Mouse (Mus musculus): ENCODE data around the gene Pdlim4. TPM values are rescaled to one million over a fixed set of nuclear protein-coding genes. Genes with fewer than 3 reads are reported as not detected.
"Not testable (repeated sequence)": the region's sequence is repeated elsewhere in the genome, so short reads cannot be mapped to it uniquely, and the experiment has no call there.

Pdlim4 gene
- polyA plus RNA-seq, 1 experiment from 2014 or later = 9.5 TPM

DNA sequence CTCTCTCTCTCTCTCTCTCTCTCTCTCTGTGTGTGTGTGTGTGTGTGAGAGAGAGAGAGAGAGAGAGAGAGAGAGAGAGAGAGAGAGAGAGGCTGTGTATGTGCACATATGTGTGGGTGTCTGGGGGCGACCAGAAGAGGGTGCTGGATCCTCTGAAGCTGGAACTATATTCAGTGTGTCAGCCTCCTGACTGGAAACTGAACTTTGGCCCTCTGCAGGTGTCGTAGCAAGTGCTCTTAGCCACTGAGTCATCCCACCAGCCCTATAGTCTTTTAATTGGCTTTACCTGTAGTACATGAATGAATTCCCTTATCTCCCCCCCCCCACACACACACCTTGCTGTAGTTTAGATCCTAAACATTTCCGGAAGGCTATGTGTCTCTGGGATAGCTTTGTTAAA, 35.9 kb downstream of the Pdlim4 start:
- not testable (repeated sequence) for H3K4me3 ChIP-seq; ATAC-seq (ENCODE audit: extremely low read depth, insufficient number of reproducible peaks, low FRiP score, low TSS enrichment); H3K4me1 ChIP-seq; H3K27ac ChIP-seq (replicated peaks); H3K36me3 ChIP-seq; H3K9ac ChIP-seq; H3K4me2 ChIP-seq; H3K9me3 ChIP-seq
- 91% methylated on average over 1 of the region's 3 CpGs for WGBS
- H3K27me3 ChIP-seq (replicated peaks) = peaks cover 16% of the 10 kb centered on the region

DNA sequence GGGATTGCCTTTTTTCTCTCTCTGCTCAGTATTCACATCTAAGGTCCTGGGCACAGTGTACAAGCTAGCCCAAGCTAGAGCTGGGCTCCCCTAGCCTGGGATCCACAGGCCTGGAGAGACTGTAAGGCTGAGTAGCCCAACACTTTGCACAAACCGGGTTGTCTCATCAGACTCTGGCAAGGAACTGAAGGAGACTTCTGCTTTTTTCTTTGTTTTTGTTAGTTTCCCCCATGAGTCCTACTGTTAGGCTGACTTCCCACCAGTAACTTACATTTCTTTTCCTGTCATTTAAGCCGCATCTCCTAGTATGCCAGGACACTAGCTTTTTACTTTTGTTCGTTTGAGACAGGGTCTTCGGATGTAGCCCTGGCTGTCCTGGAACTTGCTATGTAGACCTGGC, 39.8 kb downstream of the Pdlim4 start:
- Histone ChIP-seq H3K36me3 (no peaks in the 10 kb centered on the region), H3K4me1 (peaks cover 15% of the 10 kb centered on the region), H3K4me2 (peak overlapping the region; percentile 92), H3K9me3 (no peaks in the 10 kb centered on the region), H3K27ac (replicated peaks) (peak overlapping the region; percentile 56), H3K4me3 (peak overlapping the region; percentile 62), H3K27me3 (replicated peaks) (peaks cover 48% of the 10 kb centered on the region), H3K9ac (peak overlapping the region; percentile 81)
- no peak for ATAC-seq (ENCODE audit: extremely low read depth, insufficient number of reproducible peaks, low FRiP score, low TSS enrichment)
- 70% methylated on average over 4 of the region's 4 CpGs for WGBS

DNA sequence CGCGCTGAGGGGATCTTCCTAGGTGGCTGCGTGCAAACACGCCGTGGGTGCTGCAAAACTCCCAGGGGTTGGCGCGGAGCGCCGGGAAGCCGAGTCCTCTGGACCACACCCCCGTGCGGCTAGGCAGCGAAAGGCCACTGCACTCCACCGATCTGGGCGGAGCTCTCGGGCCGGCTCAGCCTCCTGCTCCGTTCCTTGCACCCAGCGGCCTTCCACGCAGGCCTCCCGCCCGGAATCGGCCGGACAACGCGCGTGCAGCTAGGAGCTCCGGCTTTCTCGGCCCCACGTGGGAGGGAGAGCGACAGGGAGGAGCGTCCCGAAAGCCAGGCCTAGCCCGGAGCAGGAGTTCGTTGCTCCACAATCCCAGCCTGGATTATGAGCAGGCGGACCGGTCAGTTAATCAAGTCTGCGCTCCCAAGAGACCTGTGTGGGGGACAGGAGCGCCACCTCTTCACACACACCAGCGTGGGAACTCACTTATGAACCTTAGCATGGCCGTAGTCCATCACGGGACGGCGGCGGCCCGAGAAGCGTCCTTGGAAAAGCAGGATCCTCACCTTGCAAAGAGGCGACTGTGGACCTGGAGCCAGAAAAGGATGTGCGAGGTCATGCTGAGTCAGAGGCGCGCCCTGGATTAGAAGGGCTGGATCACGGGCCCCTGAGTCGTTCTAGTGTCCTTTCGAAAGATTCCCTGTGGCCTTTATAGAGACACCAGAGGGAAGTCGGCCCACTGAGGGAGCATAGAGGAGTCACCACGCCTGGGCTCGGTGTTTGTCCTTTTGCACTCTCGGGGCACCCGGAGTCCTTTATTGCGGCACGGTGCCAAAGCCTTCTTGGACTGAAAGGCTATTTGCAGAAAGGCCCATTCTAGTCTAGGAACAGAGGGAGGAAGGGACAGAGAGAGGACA, 40.5 kb downstream of the Pdlim4 start, which contains the start of gene Slc22a4:
Slc22a4 (minus strand) TSS at position 47 of the 908 bp plus-strand sequence.
- Histone ChIP-seq H3K9ac (peak within 1 kb of the TSS; percentile 81), H3K4me3 (peak within 1 kb of the TSS; percentile 62), H3K27me3 (replicated peaks) (peaks cover 49% of the 10 kb centered on the region), H3K36me3 (no peaks in the 10 kb centered on the region), H3K4me2 (peak within 1 kb of the TSS; percentile 92), H3K4me1 (peaks cover 15% of the 10 kb centered on the region), H3K27ac (replicated peaks) (peak within 1 kb of the TSS; percentile 56), H3K9me3 (no peaks in the 10 kb centered on the region)
- WGBS = 3% methylated on average over 61 of the region's 61 CpGs
- peak; percentile 90 for ATAC-seq (ENCODE audit: extremely low read depth, insufficient number of reproducible peaks, low FRiP score, low TSS enrichment)

DNA sequence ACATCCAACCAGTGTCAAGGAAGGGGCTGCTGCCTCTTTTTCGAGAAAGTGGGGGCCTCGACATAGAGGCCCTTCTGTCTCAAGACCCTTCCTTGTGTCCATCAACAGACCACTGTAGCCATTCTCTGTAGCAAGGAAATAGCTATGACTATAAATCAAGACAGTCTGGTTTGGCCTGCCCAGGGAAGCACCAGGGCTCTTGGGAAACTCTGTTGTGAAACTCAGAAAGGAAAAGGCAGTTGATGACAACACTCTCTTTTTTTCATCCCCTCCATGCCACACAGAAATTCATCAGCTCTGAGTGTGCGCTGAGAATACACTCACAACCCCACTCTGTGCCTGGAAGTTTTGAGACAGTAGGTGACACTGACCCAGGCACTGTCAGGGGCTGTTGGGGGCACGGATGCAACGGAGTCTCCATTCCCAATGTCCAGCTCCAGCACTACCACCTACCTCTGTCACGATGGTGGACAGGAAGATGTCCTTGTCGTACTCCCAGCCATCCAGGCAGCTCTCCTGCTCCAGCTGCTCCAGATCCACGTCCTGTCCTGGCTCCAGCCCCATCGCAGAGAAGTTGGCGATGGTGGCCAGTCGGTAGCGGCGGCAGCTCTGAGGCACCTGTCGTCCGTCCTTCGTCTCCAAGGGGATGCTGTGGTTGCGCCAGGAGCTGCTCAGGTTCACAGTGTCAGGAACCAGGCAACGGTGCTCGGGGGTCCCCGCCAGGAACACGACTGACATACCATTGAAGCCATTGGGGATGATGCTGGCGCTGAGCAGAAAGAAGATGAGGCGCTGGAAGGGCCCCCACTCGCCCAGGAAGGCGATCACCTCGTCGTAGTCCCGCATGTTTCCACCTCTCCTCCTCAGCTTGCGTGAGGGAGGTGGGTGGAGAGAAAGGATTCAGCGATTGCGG, 41.4 kb downstream of the Pdlim4 start:
- WGBS = 14% methylated on average over 31 of the region's 31 CpGs
- no peak for ATAC-seq (ENCODE audit: extremely low read depth, insufficient number of reproducible peaks, low FRiP score, low TSS enrichment)
- Histone ChIP-seq H3K9me3 (no peaks in the 10 kb centered on the region), H3K4me2 (peak overlapping the region; percentile 92), H3K36me3 (no peaks in the 10 kb centered on the region), H3K4me1 (peaks cover 15% of the 10 kb centered on the region), H3K9ac (peak overlapping the region; percentile 81), H3K4me3 (peak overlapping the region; percentile 62), H3K27me3 (replicated peaks) (peaks cover 52% of the 10 kb centered on the region), H3K27ac (replicated peaks) (peak overlapping the region; percentile 49; the same call in 1 of the 2 replicates)

DNA sequence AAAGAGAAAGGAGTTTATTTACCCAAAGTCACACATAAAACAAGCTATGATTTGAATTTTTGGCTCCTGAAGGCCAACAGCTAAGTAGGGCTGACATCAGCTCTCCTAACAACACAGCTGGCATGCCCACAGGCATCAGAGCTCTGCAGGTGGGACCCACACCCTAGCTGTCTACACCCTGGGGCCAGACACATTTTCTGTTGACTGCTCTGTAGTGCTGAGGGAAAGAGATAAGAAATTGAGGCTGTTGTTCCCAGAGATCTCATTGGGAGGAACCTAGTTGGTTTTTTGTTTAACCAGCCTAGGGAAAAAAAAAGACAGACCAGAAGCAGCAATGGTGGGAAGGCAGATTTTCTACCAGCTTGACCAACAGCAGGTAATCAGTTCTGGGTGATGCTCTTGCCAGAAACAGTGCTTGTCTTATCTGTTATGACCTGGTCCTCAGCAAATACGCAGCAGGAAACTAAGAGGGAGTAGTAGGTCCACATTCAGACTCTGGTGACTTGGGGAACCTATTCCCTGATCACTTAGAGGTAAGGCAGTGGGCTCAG, 42.2 kb downstream of the Pdlim4 start:
- Histone ChIP-seq H3K9ac (no peak overlapping the region; the same call in 1 of the 2 replicates), H3K4me1 (peaks cover 15% of the 10 kb centered on the region), H3K4me2 (peak overlapping the region; percentile 92), H3K4me3 (peak overlapping the region; percentile 62), H3K9me3 (no peaks in the 10 kb centered on the region), H3K27ac (replicated peaks) (peak overlapping the region; percentile 49), H3K36me3 (no peaks in the 10 kb centered on the region), H3K27me3 (replicated peaks) (peaks cover 52% of the 10 kb centered on the region)
- no peak for ATAC-seq (ENCODE audit: extremely low read depth, insufficient number of reproducible peaks, low FRiP score, low TSS enrichment)
- 33% methylated on average over 1 of the region's 1 CpGs for WGBS

DNA sequence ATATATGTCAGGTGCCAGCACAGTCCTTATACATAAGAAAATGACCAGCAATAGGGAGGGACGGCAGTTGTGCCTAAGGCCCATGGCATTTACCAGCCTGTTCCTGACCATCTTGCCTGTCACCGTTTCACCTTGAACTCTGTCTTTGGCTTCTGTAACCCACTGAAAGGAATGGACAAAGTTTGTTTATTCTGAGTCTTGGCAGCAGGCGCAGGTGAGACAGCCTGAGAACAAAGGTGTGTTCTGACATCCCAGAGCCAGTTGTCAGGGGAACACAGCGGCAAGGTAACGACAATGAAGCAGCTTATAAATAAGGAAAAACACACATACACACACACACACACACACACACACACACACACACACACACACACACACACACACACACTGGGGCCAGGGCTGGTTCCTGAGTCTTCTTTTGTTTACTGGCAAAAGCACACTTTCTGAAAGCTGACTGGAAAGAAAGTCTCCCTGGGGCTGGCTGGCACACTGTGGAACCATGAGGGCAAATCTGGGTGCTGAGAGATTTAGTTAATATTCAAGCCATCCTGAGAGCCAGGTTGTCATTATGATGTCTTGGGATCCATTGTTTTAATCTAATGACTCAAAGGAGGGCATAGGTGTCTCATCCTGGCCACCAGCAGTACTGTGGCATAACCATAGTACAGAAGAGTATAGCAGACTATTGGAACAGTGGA, 47.3 kb downstream of the Pdlim4 start:
- H3K4me1 ChIP-seq = no peaks in the 10 kb centered on the region
- no peak overlapping the region for H3K9ac ChIP-seq
- no peak overlapping the region for H3K4me3 ChIP-seq
- H3K9me3 ChIP-seq = no peaks in the 10 kb centered on the region
- no peaks in the 10 kb centered on the region for H3K36me3 ChIP-seq
- ATAC-seq (ENCODE audit: extremely low read depth, insufficient number of reproducible peaks, low FRiP score, low TSS enrichment) = no peak
- H3K27ac ChIP-seq (replicated peaks) = no peak overlapping the region
- H3K4me2 ChIP-seq = peak overlapping the region; percentile 7; the same call in 1 of the 2 replicates
- H3K27me3 ChIP-seq (replicated peaks) = peaks cover 24% of the 10 kb centered on the region
- WGBS = 79% methylated on average over 5 of the region's 5 CpGs

DNA sequence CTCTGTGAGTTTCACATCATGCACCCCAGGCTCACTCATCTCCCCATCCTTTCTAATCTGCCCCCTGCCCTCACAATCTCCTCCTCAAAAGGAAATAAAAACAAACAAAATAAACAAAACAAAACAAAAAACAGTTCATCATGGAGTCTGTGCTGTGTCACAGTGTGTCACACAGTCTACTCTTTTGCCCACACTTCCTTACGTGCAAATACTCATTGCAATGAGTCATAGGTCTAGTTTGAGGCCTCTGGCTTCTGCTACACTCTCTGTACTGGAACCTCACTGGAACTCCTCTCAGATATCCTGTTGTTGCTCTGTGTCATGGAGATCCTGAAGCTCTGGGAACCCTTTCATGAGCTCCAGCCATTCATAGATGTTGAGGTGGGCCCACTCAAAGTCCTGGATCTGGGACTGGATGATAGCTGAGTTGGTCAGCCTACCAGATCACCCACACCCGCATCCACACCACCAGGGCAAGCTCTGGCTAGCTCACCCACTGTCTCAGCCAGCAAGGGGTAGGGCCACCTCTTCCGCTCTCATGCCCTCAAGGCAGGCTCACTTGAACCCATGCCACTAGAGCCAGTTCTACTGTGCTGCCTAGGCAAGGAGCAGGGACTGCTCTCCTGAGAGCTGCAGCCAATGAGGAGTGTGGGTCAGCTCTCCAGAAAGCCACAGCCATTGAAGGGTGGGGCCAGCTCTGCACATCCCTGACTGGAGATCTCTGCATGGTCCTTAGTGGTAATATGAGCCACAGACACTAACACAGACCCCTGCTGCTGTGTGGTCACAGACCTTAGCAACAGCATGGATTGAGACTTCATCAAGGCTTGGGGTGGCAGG, 49.7 kb downstream of the Pdlim4 start:
- Histone ChIP-seq H3K4me3 (no peak overlapping the region), H3K27me3 (replicated peaks) (peaks cover 4% of the 10 kb centered on the region; the same call in 1 of the 2 replicates), H3K4me2 (no peak overlapping the region), H3K9me3 (no peaks in the 10 kb centered on the region), H3K9ac (no peak overlapping the region), H3K4me1 (no peaks in the 10 kb centered on the region), H3K36me3 (no peaks in the 10 kb centered on the region), H3K27ac (replicated peaks) (no peak overlapping the region)
- 69% methylated on average over 3 of the region's 3 CpGs for WGBS
- ATAC-seq (ENCODE audit: extremely low read depth, insufficient number of reproducible peaks, low FRiP score, low TSS enrichment) = no peak

DNA sequence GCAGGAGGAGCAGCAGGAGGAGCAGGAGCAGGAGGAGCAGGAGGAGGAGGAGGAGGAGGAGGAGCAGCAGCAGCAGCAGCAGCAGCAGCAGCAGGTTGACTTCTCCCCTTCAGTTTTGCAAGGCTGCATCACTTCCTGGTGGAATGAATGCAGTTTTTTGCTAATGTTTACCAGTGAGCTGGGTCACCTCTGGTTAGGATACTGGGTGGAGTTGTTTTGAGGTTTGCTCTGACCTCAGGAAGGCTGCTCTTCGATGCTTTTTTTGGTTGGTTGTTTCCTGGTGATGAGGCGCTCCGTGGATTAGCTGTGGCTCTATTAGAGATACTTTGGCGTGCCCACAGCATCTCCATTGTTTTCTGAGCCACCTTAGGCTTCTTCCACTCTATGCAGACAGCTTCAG, 51.2 kb downstream of the Pdlim4 start:
- H3K36me3 ChIP-seq = no peaks in the 10 kb centered on the region
- no peak overlapping the region for H3K4me2 ChIP-seq
- no peak overlapping the region for H3K9ac ChIP-seq
- no peak for ATAC-seq (ENCODE audit: extremely low read depth, insufficient number of reproducible peaks, low FRiP score, low TSS enrichment)
- no peaks in the 10 kb centered on the region; the same call in 1 of the 2 replicates for H3K27me3 ChIP-seq (replicated peaks)
- H3K9me3 ChIP-seq = no peaks in the 10 kb centered on the region
- no peaks in the 10 kb centered on the region for H3K4me1 ChIP-seq
- H3K4me3 ChIP-seq = no peak overlapping the region
- H3K27ac ChIP-seq (replicated peaks) = no peak overlapping the region
- WGBS = 71% methylated on average over 4 of the region's 4 CpGs

DNA sequence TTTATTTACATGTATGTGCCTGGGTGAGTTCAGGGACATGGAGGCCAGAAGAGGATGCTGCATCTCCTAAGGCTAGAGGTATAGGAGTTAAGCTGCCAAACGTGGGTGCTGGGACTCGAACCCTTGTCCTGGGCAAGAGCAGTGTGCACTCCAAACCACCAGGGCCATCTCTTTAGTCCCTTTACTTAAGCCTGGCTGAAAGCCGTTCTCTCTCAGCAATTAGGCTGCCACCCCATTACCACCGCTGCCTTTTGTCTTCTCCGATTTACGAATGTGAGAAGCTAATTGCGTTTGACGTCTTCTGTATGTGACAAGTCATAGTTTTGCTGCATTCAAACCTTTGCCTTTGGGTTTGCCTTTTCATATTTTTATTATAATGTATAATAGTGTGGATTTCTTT, 52.8 kb downstream of the Pdlim4 start:
- Histone ChIP-seq H3K9me3 (no peaks in the 10 kb centered on the region), H3K4me2 (no peak overlapping the region), H3K9ac (no peak overlapping the region), H3K27me3 (replicated peaks) (no peaks in the 10 kb centered on the region; the same call in 1 of the 2 replicates), H3K36me3 (no peaks in the 10 kb centered on the region), H3K4me3 (no peak overlapping the region), H3K4me1 (no peaks in the 10 kb centered on the region), H3K27ac (replicated peaks) (no peak overlapping the region)
- no peak for ATAC-seq (ENCODE audit: extremely low read depth, insufficient number of reproducible peaks, low FRiP score, low TSS enrichment)
- 79% methylated on average over 8 of the region's 8 CpGs for WGBS

DNA sequence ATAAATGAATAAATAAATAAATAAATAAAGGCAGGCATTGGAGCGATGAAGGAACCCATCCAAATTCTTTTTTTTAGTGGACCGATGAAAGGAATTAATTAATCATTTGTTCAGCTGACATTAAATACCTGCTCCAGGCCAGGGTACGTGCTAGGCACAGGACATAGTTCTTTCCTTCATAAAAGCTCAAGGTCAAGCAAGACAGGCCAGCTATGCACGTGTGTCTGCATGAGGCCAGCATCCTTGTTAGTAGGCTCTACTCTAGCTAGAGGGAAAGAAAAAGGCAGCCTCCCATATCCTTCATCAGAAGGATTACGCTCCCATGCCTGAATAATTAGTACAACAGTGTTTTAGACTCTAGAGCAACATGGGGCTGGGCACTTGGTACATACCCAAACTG, 55.9 kb downstream of the Pdlim4 start:
- Histone ChIP-seq H3K9me3 (no peaks in the 10 kb centered on the region), H3K4me2 (no peak overlapping the region), H3K27ac (replicated peaks) (no peak overlapping the region), H3K4me3 (no peak overlapping the region), H3K36me3 (no peaks in the 10 kb centered on the region), H3K27me3 (replicated peaks) (peaks cover 8% of the 10 kb centered on the region; the same call in 1 of the 2 replicates), H3K9ac (no peak overlapping the region), H3K4me1 (no peaks in the 10 kb centered on the region)
- 83% methylated on average over 5 of the region's 5 CpGs for WGBS
- no peak for ATAC-seq (ENCODE audit: extremely low read depth, insufficient number of reproducible peaks, low FRiP score, low TSS enrichment)
